Mouse (Mus musculus) lung, postnatal 0 days (tissue): ENCODE data around the gene Tomm7. TPM values are rescaled to one million over a fixed set of nuclear protein-coding genes. Genes with fewer than 3 reads are reported as not detected.

Source experiments
- ATAC-seq: fragments of 200-750 bp; cut with Nextera tagmentation; 2 replicates; pipeline ENCODE4 v1.8.0; 2017; ENCODE audit warnings: moderate library complexity
- DNase-seq: peaks from one replicate; pipeline ENCODE4 v3.0.0-alpha.2; 2016; ENCODE audit warnings: low spot score
- H3K27ac ChIP-seq: fragments of 300-500 bp; sonication (generic); 2 replicates; pipeline ENCODE4 v1.5.1; 2014; ENCODE audit warnings: antibody characterized with exemption, mild to moderate bottlenecking, low read length, mixed read lengths
- H3K27me3 ChIP-seq: fragments of 300-500 bp; sonication (generic); replicated peaks from 2 replicates; pipeline ENCODE4 v1.6.1; 2014; ENCODE audit warnings: low read length, mixed read lengths; ENCODE audit not compliant: insufficient read depth
- H3K36me3 ChIP-seq: fragments of 300-500 bp; sonication (generic); 2 replicates; pipeline ENCODE4 v1.6.1; 2014; ENCODE audit warnings: low read length, mixed read lengths; ENCODE audit not compliant: insufficient read depth
- H3K4me1 ChIP-seq: fragments of 300-500 bp; sonication (generic); 2 replicates; pipeline ENCODE4 v1.6.1; 2014; ENCODE audit warnings: antibody characterized with exemption, low read depth, low read length, mixed read lengths; ENCODE audit not compliant: insufficient read depth
- H3K4me2 ChIP-seq: fragments of 300-500 bp; sonication (generic); replicated peaks from 2 replicates; pipeline ENCODE4 v1.6.1; 2014; ENCODE audit warnings: low read depth, mild to moderate bottlenecking, low read length, moderate library complexity, mixed read lengths
- H3K4me3 ChIP-seq: fragments of 300-500 bp; sonication (generic); 2 replicates; pipeline ENCODE4 v1.5.1; 2014; ENCODE audit warnings: low read depth, low read length
- H3K9ac ChIP-seq: fragments of 300-500 bp; sonication (generic); replicated peaks from 2 replicates; pipeline ENCODE4 v1.6.1; 2014; ENCODE audit warnings: low read depth, mild to moderate bottlenecking
- H3K9me3 ChIP-seq: fragments of 300-500 bp; sonication (generic); 2 replicates; pipeline ENCODE4 v1.6.1; 2016; ENCODE audit warnings: low read length, mixed read lengths
- CTCF ChIP-seq: IDR thresholded peaks from 2 replicates; pipeline ENCODE4 v1.5.1; 2016; ENCODE audit warnings: antibody characterized with exemption, mild to moderate bottlenecking
- EP300 ChIP-seq: IDR thresholded peaks from 2 replicates; pipeline ENCODE4 v1.6.1; 2016; ENCODE audit warnings: antibody characterized with exemption, mild to moderate bottlenecking, control low read depth
- WGBS: fragments of 180-500 bp; shearing (Covaris S2); extraction: QIAGEN DNeasy Blood & Tissue Kit; methylation state at CpG from one replicate; pipeline ENCODE4 v1.1.7; 2014; 5-methylcytosine and 5-hydroxymethylcytosine counted together
- polyA plus RNA-seq: library from polyadenylated mRNA; unstranded; fragments of >200 nt; fragmentation: Nextera tagmentation; extraction: Ambion mirVana; gene quantifications from 2 replicates; pipeline ENCODE4 v1.2.1, GENCODE M21; 2015

The Tomm7 gene
- polyA plus RNA-seq: 96.7 and 102 TPM in 2 replicates

- no peaks in the 10 kb centered on the region for H3K9me3 ChIP-seq
- DNase-seq (peak; percentile 99), ATAC-seq (peak; percentile 98)
- WGBS: under 1% methylated on average over 44 of the region's 44 CpGs
- peak within 1 kb of the TSS; percentile 43 for H3K4me3 ChIP-seq
- peaks cover 7% of the 10 kb centered on the region; the same call in 1 of the 2 replicates for H3K4me1 ChIP-seq
- no peaks in the 10 kb centered on the region for H3K27me3 ChIP-seq
- peak within 1 kb of the TSS; percentile 57 for H3K4me2 ChIP-seq
- H3K36me3 ChIP-seq: no peaks in the 10 kb centered on the region
- peak within 1 kb of the TSS; percentile 89 for H3K27ac ChIP-seq
- peak within 1 kb of the TSS; percentile 70 for H3K9ac ChIP-seq
- TF ChIP-seq CTCF (peak; percentile 51), EP300 (peak; percentile 34; the same call in 1 of the 2 replicates)
These were observed at the start of gene Tomm7 for GRCm38 (mm10) chr5:23843674-23844530. Gene Tomm7 (minus strand): TSS chr5:23844161.

GRCm38 (mm10) chr5:23893156-23893863, 49.3 kb upstream of the Tomm7 start:
- no peak for TF ChIP-seq EP300
- no peak for TF ChIP-seq CTCF
- Histone ChIP-seq H3K4me3 (no peak overlapping the region), H3K9ac (no peak overlapping the region), H3K4me1 (no peaks in the 10 kb centered on the region), H3K4me2 (no peak overlapping the region), H3K36me3 (no peaks in the 10 kb centered on the region), H3K9me3 (no peaks in the 10 kb centered on the region), H3K27ac (no peak overlapping the region), H3K27me3 (no peaks in the 10 kb centered on the region)
- 71% methylated on average over 5 of the region's 5 CpGs for WGBS
- ATAC-seq (no peak), DNase-seq (no peak)

GRCm38 (mm10) chr5:23890734-23891133, 46.8 kb upstream of the Tomm7 start:
- Histone ChIP-seq H3K4me1 (no peaks in the 10 kb centered on the region), H3K27me3 (no peaks in the 10 kb centered on the region), H3K4me2 (no peak overlapping the region), H3K9me3 (no peaks in the 10 kb centered on the region), H3K36me3 (no peaks in the 10 kb centered on the region), H3K9ac (no peak overlapping the region), H3K4me3 (no peak overlapping the region), H3K27ac (no peak overlapping the region)
- DNase-seq: peak; percentile 88
- ATAC-seq: peak; percentile 48
- WGBS: 36% methylated on average over 10 of the region's 10 CpGs
- TF ChIP-seq CTCF (peak; percentile 74), EP300 (no peak)

- DNase-seq: no peak
- no peaks in the 10 kb centered on the region for H3K9me3 ChIP-seq
- H3K27ac ChIP-seq: no peak overlapping the region
- ATAC-seq: no peak
- H3K4me2 ChIP-seq: no peak overlapping the region
- no peak overlapping the region for H3K4me3 ChIP-seq
- H3K9ac ChIP-seq: no peak overlapping the region
- no peak for TF ChIP-seq EP300
- TF ChIP-seq CTCF: peak; percentile 32
- H3K4me1 ChIP-seq: no peaks in the 10 kb centered on the region
- no peaks in the 10 kb centered on the region for H3K27me3 ChIP-seq
- no peaks in the 10 kb centered on the region for H3K36me3 ChIP-seq
- WGBS: 70% methylated on average over 4 of the region's 4 CpGs
These were observed 45.5 kb upstream of the Tomm7 start for GRCm38 (mm10) chr5:23889461-23889860.

GRCm38 (mm10) chr5:23887111-23887510, 43.1 kb upstream of the Tomm7 start:
- Histone ChIP-seq H3K36me3 (no peaks in the 10 kb centered on the region), H3K9ac (no peak overlapping the region), H3K9me3 (no peaks in the 10 kb centered on the region), H3K27ac (no peak overlapping the region), H3K4me1 (no peaks in the 10 kb centered on the region), H3K27me3 (no peaks in the 10 kb centered on the region), H3K4me2 (no peak overlapping the region), H3K4me3 (no peak overlapping the region)
- ATAC-seq: peak; percentile 49
- WGBS: 50% methylated on average over 3 of the region's 3 CpGs
- no peak for DNase-seq
- TF ChIP-seq EP300 (no peak), CTCF (no peak)

- H3K4me2 ChIP-seq: no peak overlapping the region
- no peak overlapping the region for H3K9ac ChIP-seq
- ATAC-seq (no peak; the same call in 1 of the 2 replicates), DNase-seq (no peak)
- no peak for TF ChIP-seq CTCF
- TF ChIP-seq EP300: no peak
- H3K27ac ChIP-seq: no peak overlapping the region
- H3K36me3 ChIP-seq: no peaks in the 10 kb centered on the region
- H3K27me3 ChIP-seq: no peaks in the 10 kb centered on the region
- WGBS: 45% methylated on average over 5 of the region's 5 CpGs
- no peak overlapping the region for H3K4me3 ChIP-seq
- no peaks in the 10 kb centered on the region for H3K9me3 ChIP-seq
- H3K4me1 ChIP-seq: no peaks in the 10 kb centered on the region
These were observed 30.5 kb upstream of the Tomm7 start for GRCm38 (mm10) chr5:23874457-23874856.
